ENCODE assay signal across 9 mouse cellular contexts in the genomic region with DNA sequence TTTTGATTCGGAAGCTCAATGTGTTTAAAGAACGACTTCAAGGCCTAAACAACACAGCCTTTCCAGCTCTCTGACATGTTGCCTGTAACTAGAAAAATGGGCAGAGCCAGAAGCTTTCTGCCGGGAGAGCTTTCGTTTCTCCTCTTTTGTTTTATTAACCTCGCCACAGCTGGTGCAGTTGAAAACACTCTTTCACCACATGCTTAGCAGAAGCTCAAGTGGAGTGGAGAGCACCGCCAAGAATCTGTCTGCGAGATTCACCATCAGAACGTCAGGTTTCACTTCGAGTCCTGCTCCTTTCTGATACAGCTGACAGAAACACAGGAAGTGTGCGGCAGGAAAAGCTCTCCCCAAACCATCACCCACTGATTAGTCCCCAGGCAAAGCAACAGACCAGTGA.
DNase-seq lines count a peak whose midpoint lies in the region; ATAC-seq lines count a peak whose summit lies in the region.
"Had no signal": no experiment of that assay in that cellular context is flagged by ENCODE, and none has a peak within 500 bp of the region (broad histone marks: within the 10 kb centered on the region; RNA-seq: fewer than 3 reads in every experiment).

No protein-coding gene starts in this region.

- 0 out of 2 replicates have a peak overlapping the region, but pooled peaks have one; percentile 9 for H3K4me2 ChIP-seq in midbrain, embryonic 16.5 days (ENCODE audit: low read length)
- no peak overlapping the region for H3K4me2 ChIP-seq in midbrain, embryonic 13.5 days (replicated peaks)
- peak overlapping the region; percentile 20 for H3K4me2 ChIP-seq in hindbrain, embryonic 16.5 days (ENCODE audit: low read length)
- H3K4me2 ChIP-seq in stomach, embryonic 15.5 days, result peak overlapping the region; percentile 19

- no peaks in the 10 kb centered on the region for H3K4me1 ChIP-seq in midbrain, embryonic 16.5 days (ENCODE audit: control insufficient read depth, insufficient read depth, low read length)
- no peaks in the 10 kb centered on the region for H3K4me1 ChIP-seq in midbrain, embryonic 13.5 days (replicated peaks)
- H3K4me1 ChIP-seq in hindbrain, embryonic 16.5 days (ENCODE audit: control insufficient read depth, insufficient read depth, low read depth, low read length), result no peaks in the 10 kb centered on the region
- H3K4me1 ChIP-seq in stomach, embryonic 15.5 days, result no peaks in the 10 kb centered on the region

- H3K9me3 ChIP-seq in midbrain, embryonic 16.5 days (replicated peaks; ENCODE audit: control insufficient read depth, low read length, poor library complexity, severe bottlenecking), result no peaks in the 10 kb centered on the region
- no peaks in the 10 kb centered on the region for H3K9me3 ChIP-seq in midbrain, embryonic 13.5 days
- no peaks in the 10 kb centered on the region for H3K9me3 ChIP-seq in hindbrain, embryonic 16.5 days (ENCODE audit: control insufficient read depth, low read length)
- H3K9me3 ChIP-seq in stomach, embryonic 15.5 days, result no peaks in the 10 kb centered on the region

- H3K27ac ChIP-seq in midbrain, embryonic 16.5 days (ENCODE audit: low read length), result 0 out of 2 replicates have a peak overlapping the region, but pooled peaks have one; percentile 3
- H3K27ac ChIP-seq in midbrain, embryonic 13.5 days, result no peak overlapping the region
- 0 out of 2 replicates have a peak overlapping the region, but pooled peaks have one; percentile 34 for H3K27ac ChIP-seq in hindbrain, embryonic 16.5 days (ENCODE audit: low read depth, low read length)
- H3K27ac ChIP-seq in stomach, embryonic 15.5 days, result no peak overlapping the region

- H3K36me3 ChIP-seq in midbrain, embryonic 16.5 days (ENCODE audit: control insufficient read depth, insufficient read depth, low read length), result no peaks in the 10 kb centered on the region
- H3K36me3 ChIP-seq in midbrain, embryonic 13.5 days, result no peaks in the 10 kb centered on the region
- no peaks in the 10 kb centered on the region for H3K36me3 ChIP-seq in hindbrain, embryonic 16.5 days (ENCODE audit: control insufficient read depth, insufficient read depth, low read length)
- H3K36me3 ChIP-seq in stomach, embryonic 15.5 days, result no peaks in the 10 kb centered on the region

- intact Hi-C loops in heart, postnatal 25 days (cut with DNase I), result no loop called here

- no peak overlapping the region for H3K9ac ChIP-seq in midbrain, embryonic 16.5 days (ENCODE audit: low read depth, low read length)
- no peak overlapping the region for H3K9ac ChIP-seq in midbrain, embryonic 13.5 days (replicated peaks)
- H3K9ac ChIP-seq in hindbrain, embryonic 16.5 days (ENCODE audit: low read depth, low read length), result no peak overlapping the region
- no peak overlapping the region for H3K9ac ChIP-seq in stomach, embryonic 15.5 days

- ATAC-seq in midbrain, embryonic 16.5 days, result no peak
- ATAC-seq in midbrain, embryonic 13.5 days, result no peak
- 0 out of 2 replicates have a peak, but pooled peaks have one; percentile 30 for ATAC-seq in hindbrain, embryonic 16.5 days
- no peak for ATAC-seq in stomach, embryonic 15.5 days (ENCODE audit: insufficient read depth, low FRiP score, low read depth)

- WGBS in midbrain, embryonic 16.5 days, result 64% methylated on average over 10 of the region's 10 CpGs
- 69% methylated on average over 10 of the region's 10 CpGs for WGBS in midbrain, embryonic 13.5 days
- WGBS in hindbrain, embryonic 16.5 days, result 38% methylated on average over 10 of the region's 10 CpGs
- 38% methylated on average over 10 of the region's 10 CpGs for WGBS in stomach, embryonic 15.5 days

- DNase-seq in heart, adult 11 months, result peak; percentile 84
- no peak for DNase-seq in heart, postnatal 25 days (ENCODE audit: low spot score)
- DNase-seq in thymus, postnatal 25 days, result no peak
- DNase-seq in left cerebral cortex, adult 11 months (ENCODE audit: low spot score), result no peak
- DNase-seq: thymus, adult 2 months had no signal

- H3K4me3 ChIP-seq in midbrain, embryonic 16.5 days (ENCODE audit: low read depth, low read length), result no peak overlapping the region
- H3K4me3 ChIP-seq in midbrain, embryonic 13.5 days (replicated peaks), result no peak overlapping the region
- H3K4me3 ChIP-seq in hindbrain, embryonic 16.5 days (ENCODE audit: low read length), result no peak overlapping the region; the same call in 1 of the 2 replicates
- H3K4me3 ChIP-seq in stomach, embryonic 15.5 days (replicated peaks), result no peak overlapping the region; the same call in 1 of the 2 replicates

- H3K27me3 ChIP-seq in midbrain, embryonic 16.5 days (ENCODE audit: control insufficient read depth, insufficient read depth, low read depth, low read length), result no peaks in the 10 kb centered on the region
- no peaks in the 10 kb centered on the region for H3K27me3 ChIP-seq in midbrain, embryonic 13.5 days
- no peaks in the 10 kb centered on the region for H3K27me3 ChIP-seq in hindbrain, embryonic 16.5 days (replicated peaks; ENCODE audit: control insufficient read depth, insufficient read depth, low read length)
- no peaks in the 10 kb centered on the region for H3K27me3 ChIP-seq in stomach, embryonic 15.5 days (replicated peaks)

Comparison
In these comparisons a context has a peak if more than half of its experiments do, and no peak if none do; other contexts are left out.
1. H3K27ac ChIP-seq: peak in midbrain, embryonic 16.5 days (single experiment) and hindbrain, embryonic 16.5 days (single experiment); none in midbrain, embryonic 13.5 days (single experiment) and stomach, embryonic 15.5 days (single experiment).